Mouse (Mus musculus): ENCODE data around the gene Nbl1. TPM values are rescaled to one million over a fixed set of nuclear protein-coding genes. Genes with fewer than 3 reads are reported as not detected.

Nbl1 gene
- 57.4 and 70.9 TPM in 2 replicates for polyA plus RNA-seq (2015; fragmentation: Nextera tagmentation; extraction: Ambion mirVana)

DNA sequence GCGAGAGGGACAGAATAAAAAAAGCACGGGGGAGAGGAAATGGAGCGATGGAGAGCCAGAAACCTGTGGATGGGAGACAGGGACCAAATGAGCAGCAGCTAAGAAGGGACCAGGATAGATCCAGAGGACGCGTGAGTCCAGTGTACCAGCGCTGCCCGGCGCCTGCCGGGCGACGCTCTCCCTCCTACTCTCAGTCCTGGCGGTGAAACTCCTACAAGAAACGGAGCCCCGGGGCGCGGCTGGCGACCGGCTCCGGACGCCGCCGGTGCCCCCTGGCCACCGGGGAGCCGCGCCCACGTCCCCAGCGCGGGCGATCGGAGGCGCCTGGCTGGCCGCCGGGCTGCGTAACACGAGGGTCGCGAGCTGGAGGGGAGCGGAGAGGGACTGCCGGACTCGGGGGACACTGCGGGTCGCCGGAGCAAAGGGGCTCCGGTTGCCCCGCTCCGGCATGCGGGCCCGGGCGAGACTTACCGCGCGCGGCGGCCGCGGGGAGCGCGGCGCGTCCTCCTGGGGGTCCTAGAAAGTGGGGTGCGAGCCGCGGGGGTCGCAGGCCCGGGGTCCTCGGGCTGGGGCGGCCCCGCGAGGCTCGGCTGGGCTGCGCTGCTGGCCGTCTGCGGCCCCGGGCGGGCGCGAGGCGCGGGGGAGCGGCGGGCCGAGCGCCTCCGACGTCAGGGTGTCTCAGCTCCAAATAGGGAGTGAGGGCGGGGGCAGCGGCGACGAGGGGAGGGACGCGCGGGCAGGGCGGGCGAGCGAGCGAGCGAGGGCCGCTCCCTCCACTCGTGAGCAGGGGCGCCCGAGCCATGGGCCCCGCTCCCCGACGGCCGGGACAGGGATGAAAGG lies at the start of gene Nbl1:
Gene Nbl1 (minus strand): TSS at position 638 of the 840 bp plus-strand sequence.
- H3K27me3 ChIP-seq (ENCODE audit: control insufficient read depth, insufficient read depth, low read depth, low read length) = peaks cover 7% of the 10 kb centered on the region; the same call in 1 of the 2 replicates
- H3K4me1 ChIP-seq (replicated peaks; ENCODE audit: control insufficient read depth, insufficient read depth, low read length) = peaks cover 27% of the 10 kb centered on the region
- under 1% methylated on average over 60 of the region's 105 CpGs for WGBS
- peak; percentile 83 for ATAC-seq (ENCODE audit: low read depth)
- H3K4me2 ChIP-seq (ENCODE audit: low read depth, low read length) = peak within 1 kb of the TSS; percentile 96
- H3K9me3 ChIP-seq (ENCODE audit: control insufficient read depth, low read length) = no peaks in the 10 kb centered on the region
- peak within 1 kb of the TSS; percentile 74 for H3K4me3 ChIP-seq (ENCODE audit: low read length)
- H3K27ac ChIP-seq (ENCODE audit: low read length) = peak within 1 kb of the TSS; percentile 38
- H3K9ac ChIP-seq (ENCODE audit: low read length) = peak within 1 kb of the TSS; percentile 87
- H3K36me3 ChIP-seq (ENCODE audit: control insufficient read depth, insufficient read depth, low read length) = no peaks in the 10 kb centered on the region

GRCm38 (mm10) chr4:139141785-139142184 lies 49.0 kb upstream of the Nbl1 start:
- WGBS = 65% methylated on average over 6 of the region's 6 CpGs
- no peak for ATAC-seq (ENCODE audit: low read depth)

GRCm38 (mm10) chr4:139140267-139140666 lies 47.5 kb upstream of the Nbl1 start:
- Histone ChIP-seq H3K4me2 (ENCODE audit: low read depth, low read length) (no peak overlapping the region), H3K4me3 (ENCODE audit: low read length) (no peak overlapping the region), H3K4me1 (replicated peaks; ENCODE audit: control insufficient read depth, insufficient read depth, low read length) (peaks cover 3% of the 10 kb centered on the region; the same call in 1 of the 2 replicates), H3K36me3 (ENCODE audit: control insufficient read depth, insufficient read depth, low read length) (no peaks in the 10 kb centered on the region), H3K9ac (ENCODE audit: low read length) (no peak overlapping the region), H3K27ac (ENCODE audit: low read length) (no peak overlapping the region), H3K27me3 (ENCODE audit: control insufficient read depth, insufficient read depth, low read depth, low read length) (no peaks in the 10 kb centered on the region), H3K9me3 (ENCODE audit: control insufficient read depth, low read length) (no peaks in the 10 kb centered on the region)
- no peak for ATAC-seq (ENCODE audit: low read depth)
- 64% methylated on average over 2 of the region's 2 CpGs for WGBS

More at GRCm38 (mm10) chr4:139141785-139142184, 49.0 kb upstream of the Nbl1 start:
- Histone ChIP-seq H3K9me3 (ENCODE audit: control insufficient read depth, low read length) (no peaks in the 10 kb centered on the region), H3K4me1 (replicated peaks; ENCODE audit: control insufficient read depth, insufficient read depth, low read length) (peaks cover 3% of the 10 kb centered on the region; the same call in 1 of the 2 replicates), H3K4me2 (ENCODE audit: low read depth, low read length) (no peak overlapping the region), H3K9ac (ENCODE audit: low read length) (no peak overlapping the region), H3K36me3 (ENCODE audit: control insufficient read depth, insufficient read depth, low read length) (no peaks in the 10 kb centered on the region), H3K27me3 (ENCODE audit: control insufficient read depth, insufficient read depth, low read depth, low read length) (no peaks in the 10 kb centered on the region), H3K27ac (ENCODE audit: low read length) (no peak overlapping the region), H3K4me3 (ENCODE audit: low read length) (no peak overlapping the region)

- ATAC-seq (ENCODE audit: low read depth) = no peak
- WGBS = 86% methylated on average over 2 of the region's 2 CpGs
- no peaks in the 10 kb centered on the region for H3K27me3 ChIP-seq (ENCODE audit: control insufficient read depth, insufficient read depth, low read depth, low read length)
These were observed 43.2 kb upstream of the Nbl1 start for GRCm38 (mm10) chr4:139136011-139136410.

GRCm38 (mm10) chr4:139133109-139133508 lies 40.3 kb upstream of the Nbl1 start:
- no peak for ATAC-seq (ENCODE audit: low read depth)
- Histone ChIP-seq H3K36me3 (ENCODE audit: control insufficient read depth, insufficient read depth, low read length) (no peaks in the 10 kb centered on the region), H3K4me3 (ENCODE audit: low read length) (no peak overlapping the region), H3K27ac (ENCODE audit: low read length) (no peak overlapping the region), H3K9me3 (ENCODE audit: control insufficient read depth, low read length) (no peaks in the 10 kb centered on the region), H3K4me1 (replicated peaks; ENCODE audit: control insufficient read depth, insufficient read depth, low read length) (peaks cover 12% of the 10 kb centered on the region), H3K9ac (ENCODE audit: low read length) (no peak overlapping the region), H3K4me2 (ENCODE audit: low read depth, low read length) (no peak overlapping the region), H3K27me3 (ENCODE audit: control insufficient read depth, insufficient read depth, low read depth, low read length) (no peaks in the 10 kb centered on the region)
- 68% methylated on average over 5 of the region's 5 CpGs for WGBS

More at GRCm38 (mm10) chr4:139136011-139136410, 43.2 kb upstream of the Nbl1 start:
- no peaks in the 10 kb centered on the region for H3K9me3 ChIP-seq (ENCODE audit: control insufficient read depth, low read length)
- no peak overlapping the region for H3K4me2 ChIP-seq (ENCODE audit: low read depth, low read length)
- no peaks in the 10 kb centered on the region for H3K36me3 ChIP-seq (ENCODE audit: control insufficient read depth, insufficient read depth, low read length)
- no peak overlapping the region for H3K27ac ChIP-seq (ENCODE audit: low read length)
- H3K9ac ChIP-seq (ENCODE audit: low read length) = no peak overlapping the region
- H3K4me3 ChIP-seq (ENCODE audit: low read length) = no peak overlapping the region
- H3K4me1 ChIP-seq (replicated peaks; ENCODE audit: control insufficient read depth, insufficient read depth, low read length) = peaks cover 3% of the 10 kb centered on the region; the same call in 1 of the 2 replicates

GRCm38 (mm10) chr4:139131858-139132672 lies 39.3 kb upstream of the Nbl1 start:
- Histone ChIP-seq H3K4me1 (replicated peaks; ENCODE audit: control insufficient read depth, insufficient read depth, low read length) (peaks cover 12% of the 10 kb centered on the region), H3K9ac (ENCODE audit: low read length) (no peak overlapping the region), H3K27me3 (ENCODE audit: control insufficient read depth, insufficient read depth, low read depth, low read length) (no peaks in the 10 kb centered on the region), H3K4me3 (ENCODE audit: low read length) (no peak overlapping the region), H3K9me3 (ENCODE audit: control insufficient read depth, low read length) (0 out of 2 replicates have a peak, but pooled peaks cover under 1% of the 10 kb centered on the region), H3K36me3 (ENCODE audit: control insufficient read depth, insufficient read depth, low read length) (no peaks in the 10 kb centered on the region), H3K4me2 (ENCODE audit: low read depth, low read length) (no peak overlapping the region), H3K27ac (ENCODE audit: low read length) (no peak overlapping the region)
- ATAC-seq (ENCODE audit: low read depth) = no peak
- 81% methylated on average over 14 of the region's 14 CpGs for WGBS

- H3K27ac ChIP-seq (ENCODE audit: low read length) = peak within 1 kb of the TSS; percentile 89
- peak; percentile 98 for ATAC-seq (ENCODE audit: low read depth)
- 0 out of 2 replicates have a peak, but pooled peaks cover 6% of the 10 kb centered on the region for H3K9me3 ChIP-seq (ENCODE audit: control insufficient read depth, low read length)
- peak within 1 kb of the TSS; percentile 97 for H3K4me3 ChIP-seq (ENCODE audit: low read length)
- H3K4me2 ChIP-seq (ENCODE audit: low read depth, low read length) = peak within 1 kb of the TSS; percentile 88
- H3K36me3 ChIP-seq (ENCODE audit: control insufficient read depth, insufficient read depth, low read length) = peaks cover 5% of the 10 kb centered on the region; the same call in 1 of the 2 replicates
- under 1% methylated on average over 62 of the region's 63 CpGs for WGBS
- H3K27me3 ChIP-seq (ENCODE audit: control insufficient read depth, insufficient read depth, low read depth, low read length) = no peaks in the 10 kb centered on the region
- peak within 1 kb of the TSS; percentile 98 for H3K9ac ChIP-seq (ENCODE audit: low read length)
- H3K4me1 ChIP-seq (replicated peaks; ENCODE audit: control insufficient read depth, insufficient read depth, low read length) = peaks cover 12% of the 10 kb centered on the region
These were observed 38.1 kb upstream of the Nbl1 start, which contains the start of gene Minos1 for GRCm38 (mm10) chr4:139130701-139131549. Gene Minos1, minus strand, starts transcription at chr4:139131113.

DNA sequence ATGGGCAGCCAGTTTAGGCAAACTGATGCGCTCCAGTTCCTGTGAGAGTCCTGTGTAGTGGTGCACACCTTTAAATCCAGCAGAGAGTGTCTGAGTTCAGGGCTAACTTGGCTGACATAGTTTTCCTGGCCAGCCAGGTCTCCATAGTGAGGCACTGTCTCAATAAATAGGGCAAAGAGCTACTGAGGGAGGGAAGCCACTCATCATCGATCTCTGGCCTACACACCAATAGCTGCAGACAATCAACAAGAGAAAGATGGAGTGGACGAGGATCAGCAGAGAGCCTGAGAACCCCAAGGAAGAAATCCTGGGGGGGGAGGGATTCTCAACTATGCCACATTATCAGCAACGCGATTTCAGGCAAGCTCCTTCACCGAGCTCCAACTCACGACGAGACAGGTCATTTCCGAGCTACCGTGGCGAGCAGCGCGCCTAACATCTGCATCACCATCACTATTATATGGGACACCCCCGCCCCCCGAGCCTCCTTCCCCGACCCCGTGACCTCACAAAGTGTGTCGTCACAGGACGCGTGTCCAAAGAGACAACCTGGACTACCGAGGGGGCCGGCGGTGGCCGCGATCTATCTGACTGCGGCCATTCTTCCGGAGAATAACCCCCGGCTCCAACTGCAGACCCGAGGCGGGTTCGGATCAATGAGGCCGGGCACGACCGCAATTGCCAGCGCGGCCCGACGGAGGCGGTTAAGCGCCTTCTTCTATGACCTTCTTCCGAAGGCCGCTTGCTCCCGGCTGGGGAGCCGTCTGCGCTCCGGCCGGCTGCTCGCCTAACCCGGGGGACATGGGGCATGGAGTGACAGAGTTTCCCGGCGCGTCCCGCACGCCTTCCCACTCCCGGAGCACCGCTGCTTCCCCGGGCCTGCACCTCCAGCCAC lies 37.3 kb upstream of the Nbl1 start:
- Histone ChIP-seq H3K4me3 (ENCODE audit: low read length) (peak overlapping the region; percentile 97), H3K9me3 (ENCODE audit: control insufficient read depth, low read length) (0 out of 2 replicates have a peak, but pooled peaks cover 6% of the 10 kb centered on the region), H3K27ac (ENCODE audit: low read length) (peak overlapping the region; percentile 89), H3K27me3 (ENCODE audit: control insufficient read depth, insufficient read depth, low read depth, low read length) (no peaks in the 10 kb centered on the region), H3K9ac (ENCODE audit: low read length) (peak overlapping the region; percentile 98), H3K36me3 (ENCODE audit: control insufficient read depth, insufficient read depth, low read length) (peaks cover 5% of the 10 kb centered on the region; the same call in 1 of the 2 replicates), H3K4me2 (ENCODE audit: low read depth, low read length) (peak overlapping the region; percentile 88), H3K4me1 (replicated peaks; ENCODE audit: control insufficient read depth, insufficient read depth, low read length) (peaks cover 12% of the 10 kb centered on the region)
- 2% methylated on average over 57 of the region's 57 CpGs for WGBS
- ATAC-seq (ENCODE audit: low read depth) = peak; percentile 45
